Mouse (Mus musculus): ENCODE measurements around the gene Pdgfb.

- TF ChIP-seq POLR2A (IDR thresholded peaks at IDR 0.05; ENCODE audit: insufficient read length, low read depth) = no peak
- TF ChIP-seq CEBPB (IDR thresholded peaks at IDR 0.05; ENCODE audit: insufficient read depth, poor library complexity, severe bottlenecking) = no peak
- no peak for TF ChIP-seq POLR2AphosphoS2 (IDR thresholded peaks at IDR 0.05; ENCODE audit: insufficient read length, low read depth)
- no peak for TF ChIP-seq SRF (IDR thresholded peaks at IDR 0.05; ENCODE audit: control insufficient read depth, insufficient read length, low read depth)
- TF ChIP-seq MYOG (IDR thresholded peaks at IDR 0.05; ENCODE audit: control insufficient read depth in 1 of 3, insufficient read depth in 1 of 3, insufficient read length in 2 of 3, low read depth in 2 of 3) = no peak
- TF ChIP-seq USF1 (IDR thresholded peaks at IDR 0.05; ENCODE audit: low read depth) = no peak
- no peak for TF ChIP-seq TCF12 (IDR thresholded peaks at IDR 0.05; ENCODE audit: insufficient read depth, poor library complexity, severe bottlenecking)
- TF ChIP-seq E2F4 (IDR thresholded peaks at IDR 0.05; ENCODE audit: insufficient read depth) = no peak
- TF ChIP-seq MAX (IDR thresholded peaks at IDR 0.05; ENCODE audit: low read depth) = no peak
- TF ChIP-seq MYOD1 (IDR thresholded peaks at IDR 0.05; ENCODE audit: control insufficient read depth in 1 of 3, insufficient read length in 2 of 3, low read depth in 2 of 3) = no peak
Observed at GRCm38 (mm10) chr15:80004644-80005340, 10.0 kb downstream of the Pdgfb start.
